Mouse (Mus musculus) kidney, embryonic 14.5 days (tissue): ENCODE results near the gene Pdcd1lg2. TPM values are rescaled to one million over a fixed set of nuclear protein-coding genes. Genes with fewer than 3 reads are reported as not detected.

Source experiments
- ATAC-seq: fragments of 200-750 bp; cut with Nextera tagmentation; 2 replicates; pipeline ENCODE4 v1.8.0; 2017; ENCODE audit warnings: moderate number of reproducible peaks, mild to moderate bottlenecking, moderate TSS enrichment, moderate library complexity; ENCODE audit not compliant: low FRiP score, low TSS enrichment
- H3K27ac ChIP-seq: fragments of 300-500 bp; sonication (generic); 2 replicates; pipeline ENCODE4 v1.5.1; 2014; ENCODE audit warnings: low read depth, mild to moderate bottlenecking, low read length, moderate library complexity, mixed read lengths
- H3K27me3 ChIP-seq: fragments of 300-500 bp; sonication (generic); 2 replicates; pipeline ENCODE4 v1.6.1; 2014; ENCODE audit warnings: mild to moderate bottlenecking, low read length; ENCODE audit not compliant: control insufficient read depth, insufficient read depth
- H3K36me3 ChIP-seq: fragments of 300-500 bp; sonication (generic); 2 replicates; pipeline ENCODE4 v1.6.1; 2014; ENCODE audit warnings: low read length, mixed read lengths; ENCODE audit not compliant: control insufficient read depth, insufficient read depth
- H3K4me1 ChIP-seq: fragments of 300-500 bp; sonication (generic); 2 replicates; pipeline ENCODE4 v1.6.1; 2014; ENCODE audit warnings: low read length, mixed read lengths; ENCODE audit not compliant: control insufficient read depth, insufficient read depth
- H3K4me2 ChIP-seq: fragments of 300-500 bp; sonication (generic); replicated peaks from 2 replicates; pipeline ENCODE4 v1.6.1; 2014; ENCODE audit warnings: low read depth, mild to moderate bottlenecking, low read length
- H3K4me3 ChIP-seq: fragments of 300-500 bp; sonication (generic); 2 replicates; pipeline ENCODE4 v1.5.1; 2014; ENCODE audit warnings: mild to moderate bottlenecking, low read length
- H3K9ac ChIP-seq: fragments of 300-500 bp; sonication (generic); 2 replicates; pipeline ENCODE4 v1.6.1; 2014; ENCODE audit warnings: low read depth, mild to moderate bottlenecking, low read length, moderate library complexity
- H3K9me3 ChIP-seq: fragments of 300-500 bp; sonication (generic); 2 replicates; pipeline ENCODE4 v1.6.1; 2016; ENCODE audit warnings: low read length; ENCODE audit not compliant: control insufficient read depth
- WGBS: fragments of 180-500 bp; shearing (Covaris S2); extraction: QIAGEN DNeasy Blood & Tissue Kit; methylation state at CpG from one replicate; pipeline ENCODE4 v1.1.7; 2014; 5-methylcytosine and 5-hydroxymethylcytosine counted together
- polyA plus RNA-seq: library from polyadenylated mRNA; unstranded; fragments of >200 nt; fragmentation: Nextera tagmentation; extraction: Ambion mirVana; gene quantifications from 2 replicates; pipeline ENCODE4 v1.2.1, GENCODE M21; 2014

Gene Pdcd1lg2
- polyA plus RNA-seq, 1 experiment from 2014 or later, result not detected

DNA sequence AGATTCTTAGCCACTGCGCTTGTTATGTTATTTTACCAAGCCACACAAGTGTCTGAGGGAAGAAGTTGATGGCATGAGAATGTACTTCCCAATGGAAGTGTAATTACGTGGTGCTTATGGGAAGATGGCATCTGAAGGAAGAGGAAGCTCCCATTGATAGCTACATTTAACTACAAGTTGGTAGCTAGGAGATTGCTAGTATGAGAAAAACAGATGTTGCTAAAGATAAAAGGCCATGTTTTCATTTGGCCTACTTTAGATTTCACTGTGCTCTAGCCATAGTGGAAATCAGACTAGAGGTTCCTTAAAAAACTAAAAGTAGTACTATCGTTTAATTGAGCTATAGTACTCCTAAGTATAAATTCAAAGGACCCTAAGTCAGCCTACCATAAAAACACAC is 28.5 kb downstream of the Pdcd1lg2 start:
- H3K27ac ChIP-seq, result no peak overlapping the region
- H3K9me3 ChIP-seq, result no peaks in the 10 kb centered on the region
- no peak for ATAC-seq
- no peaks in the 10 kb centered on the region for H3K4me1 ChIP-seq
- 82% methylated on average over 3 of the region's 3 CpGs for WGBS
- H3K9ac ChIP-seq, result no peak overlapping the region
- no peaks in the 10 kb centered on the region for H3K27me3 ChIP-seq
- H3K4me2 ChIP-seq, result no peak overlapping the region
- H3K36me3 ChIP-seq, result no peaks in the 10 kb centered on the region
- H3K4me3 ChIP-seq, result no peak overlapping the region

DNA sequence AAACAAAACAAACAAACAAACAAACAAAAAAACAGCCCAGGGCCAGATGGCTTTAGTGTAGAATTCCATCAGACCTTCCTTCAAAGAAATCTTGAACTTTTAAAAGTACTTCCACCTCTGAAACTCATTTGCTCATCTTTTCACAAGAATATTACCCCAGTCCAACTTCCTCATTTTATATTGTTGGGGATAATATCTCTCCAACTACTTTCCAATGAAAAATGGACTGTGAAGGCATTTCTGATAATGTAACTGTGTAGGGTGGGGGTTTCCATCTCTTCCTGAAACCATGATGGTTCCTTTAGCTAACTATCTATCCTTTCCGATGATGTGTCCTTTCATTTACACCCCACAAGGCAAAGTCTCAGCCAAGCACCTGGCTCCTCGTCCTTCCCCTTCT is 31.8 kb downstream of the Pdcd1lg2 start:
- Histone ChIP-seq H3K9ac (no peak overlapping the region), H3K36me3 (no peaks in the 10 kb centered on the region), H3K27me3 (no peaks in the 10 kb centered on the region), H3K4me2 (no peak overlapping the region), H3K9me3 (no peaks in the 10 kb centered on the region), H3K4me3 (no peak overlapping the region), H3K27ac (no peak overlapping the region), H3K4me1 (no peaks in the 10 kb centered on the region)
- ATAC-seq, result no peak
- 84% methylated on average over 2 of the region's 2 CpGs for WGBS

DNA sequence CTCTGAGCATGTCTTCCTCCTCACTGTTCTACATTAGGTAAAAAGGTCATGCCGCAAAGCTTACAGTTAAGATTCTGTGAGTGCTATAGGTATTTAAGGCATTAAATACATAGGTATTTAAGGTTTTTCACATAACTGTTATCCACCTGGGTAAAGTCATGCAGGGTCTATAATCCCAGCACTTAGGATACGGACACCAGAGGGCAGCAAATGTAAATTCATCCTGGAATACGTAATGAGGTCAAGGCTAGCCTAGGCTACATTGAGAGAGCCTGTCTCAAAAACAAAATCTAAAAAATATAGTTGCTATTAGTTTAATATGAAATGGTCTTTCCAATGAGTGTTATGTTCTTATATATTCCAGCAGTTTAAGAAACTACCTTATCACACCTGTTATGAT is 33.6 kb downstream of the Pdcd1lg2 start:
- H3K36me3 ChIP-seq, result no peaks in the 10 kb centered on the region
- no peak for ATAC-seq

DNA sequence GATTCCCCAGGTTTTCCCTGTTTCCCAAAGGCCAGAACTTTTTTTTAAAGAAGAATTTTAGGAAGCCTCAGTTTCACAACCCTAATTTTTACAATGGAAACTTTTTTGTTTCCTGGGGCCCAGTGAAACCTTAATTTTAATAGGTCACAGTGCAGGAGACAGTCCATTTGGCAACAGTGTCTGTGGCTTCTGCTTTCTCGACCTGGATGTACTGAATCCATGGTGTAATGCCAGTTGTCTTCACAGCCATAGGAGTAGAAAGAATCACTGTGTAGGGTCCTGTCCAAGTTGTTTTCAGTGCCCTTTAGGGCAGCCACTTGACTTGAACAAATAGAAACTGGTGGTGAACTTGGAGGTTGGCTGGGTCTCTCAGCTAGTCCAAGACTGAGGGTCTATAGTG is 37.7 kb downstream of the Pdcd1lg2 start:
- H3K4me2 ChIP-seq, result no peak overlapping the region
- H3K27ac ChIP-seq, result no peak overlapping the region
- no peaks in the 10 kb centered on the region for H3K9me3 ChIP-seq
- H3K9ac ChIP-seq, result no peak overlapping the region
- no peak overlapping the region for H3K4me3 ChIP-seq
- no peaks in the 10 kb centered on the region for H3K27me3 ChIP-seq
- H3K36me3 ChIP-seq, result no peaks in the 10 kb centered on the region
- ATAC-seq, result no peak
- H3K4me1 ChIP-seq, result no peaks in the 10 kb centered on the region
- 85% methylated on average over 1 of the region's 1 CpGs for WGBS

More for the DNA sequence above, 33.6 kb downstream of the Pdcd1lg2 start:
- Histone ChIP-seq H3K27me3 (no peaks in the 10 kb centered on the region), H3K9ac (no peak overlapping the region), H3K4me1 (no peaks in the 10 kb centered on the region), H3K4me3 (no peak overlapping the region), H3K27ac (no peak overlapping the region), H3K9me3 (no peaks in the 10 kb centered on the region), H3K4me2 (no peak overlapping the region)
- 90% methylated on average over 3 of the region's 3 CpGs for WGBS

DNA sequence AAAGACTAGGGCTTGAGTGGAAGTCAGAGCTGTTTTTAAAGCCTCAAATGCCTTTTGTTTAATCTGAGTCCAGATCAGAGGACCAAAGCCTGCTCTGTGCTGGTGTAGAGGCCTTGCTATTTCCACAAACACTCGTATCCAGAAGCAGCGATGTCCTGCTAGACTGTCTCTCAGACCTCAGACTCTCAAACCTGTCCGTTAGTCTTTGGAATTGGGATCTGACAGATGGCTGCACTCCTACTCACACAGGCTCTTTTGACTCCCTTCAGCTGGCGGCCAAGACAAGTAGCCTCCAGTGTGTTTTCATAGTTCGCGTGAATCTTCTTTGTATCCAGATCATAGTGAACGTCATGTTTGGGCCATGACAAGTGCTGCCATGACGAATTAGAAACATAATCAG is 39.7 kb downstream of the Pdcd1lg2 start:
- H3K4me3 ChIP-seq, result no peak overlapping the region
- H3K4me1 ChIP-seq, result no peaks in the 10 kb centered on the region
- 80% methylated on average over 8 of the region's 8 CpGs for WGBS
- no peak for ATAC-seq
- no peak overlapping the region for H3K4me2 ChIP-seq
- H3K9me3 ChIP-seq, result no peaks in the 10 kb centered on the region
- no peak overlapping the region for H3K27ac ChIP-seq
- no peak overlapping the region for H3K9ac ChIP-seq
- no peaks in the 10 kb centered on the region for H3K36me3 ChIP-seq
- H3K27me3 ChIP-seq, result no peaks in the 10 kb centered on the region

DNA sequence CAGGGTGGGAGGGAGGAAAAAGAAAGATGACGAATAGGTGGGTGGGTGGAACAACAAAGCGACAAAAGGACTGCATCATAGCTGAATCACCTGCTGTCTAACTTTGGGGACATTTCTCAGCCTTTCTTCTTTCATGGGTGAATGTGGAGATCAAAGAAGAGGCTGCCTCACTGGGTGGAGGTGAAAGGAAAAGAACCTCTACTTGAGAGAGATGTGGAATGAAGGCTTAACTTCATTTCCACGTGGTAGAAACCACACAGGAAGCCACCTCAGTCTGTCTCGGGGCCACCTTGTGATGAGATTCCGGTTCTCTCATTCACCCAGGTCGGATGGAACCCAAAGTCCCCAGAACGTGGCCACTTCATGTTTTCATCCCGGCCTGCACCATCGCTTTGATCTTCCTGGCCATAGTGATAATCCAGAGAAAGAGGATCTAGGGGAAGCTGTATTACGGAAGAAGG is 43.5 kb downstream of the Pdcd1lg2 start:
- no peak for ATAC-seq
- no peaks in the 10 kb centered on the region for H3K27me3 ChIP-seq
- 84% methylated on average over 10 of the region's 10 CpGs for WGBS

DNA sequence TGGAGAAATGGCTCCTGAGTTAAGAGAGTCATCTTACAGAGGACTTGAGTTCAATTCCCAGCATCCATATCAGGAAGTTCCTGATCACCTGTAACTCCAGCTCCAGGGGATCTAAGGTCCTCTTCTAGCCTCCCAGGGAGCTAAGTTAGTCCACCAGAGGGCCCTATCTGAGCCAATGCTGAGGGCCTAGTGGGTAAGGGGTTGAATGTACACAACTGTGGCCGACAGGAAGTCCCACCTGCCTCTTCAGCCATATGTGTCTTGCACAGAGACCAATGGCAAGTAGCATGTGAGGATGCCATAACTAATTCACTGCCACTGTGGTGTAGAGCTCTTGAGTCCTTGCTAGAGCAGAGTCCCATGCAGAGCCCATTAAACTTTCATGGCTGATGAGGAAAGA is 44.4 kb downstream of the Pdcd1lg2 start:
- no peak for ATAC-seq
- no peak overlapping the region for H3K9ac ChIP-seq
- no peaks in the 10 kb centered on the region for H3K36me3 ChIP-seq
- H3K27ac ChIP-seq, result no peak overlapping the region
- 65% methylated on average over 1 of the region's 1 CpGs for WGBS
- no peak overlapping the region for H3K4me3 ChIP-seq
- H3K27me3 ChIP-seq, result no peaks in the 10 kb centered on the region
- no peaks in the 10 kb centered on the region for H3K9me3 ChIP-seq
- H3K4me2 ChIP-seq, result no peak overlapping the region
- no peaks in the 10 kb centered on the region for H3K4me1 ChIP-seq

More for the DNA sequence above, 43.5 kb downstream of the Pdcd1lg2 start:
- no peak overlapping the region for H3K27ac ChIP-seq
- no peak overlapping the region for H3K9ac ChIP-seq
- no peaks in the 10 kb centered on the region for H3K36me3 ChIP-seq
- no peaks in the 10 kb centered on the region for H3K9me3 ChIP-seq
- H3K4me1 ChIP-seq, result no peaks in the 10 kb centered on the region
- H3K4me3 ChIP-seq, result no peak overlapping the region
- no peak overlapping the region for H3K4me2 ChIP-seq

DNA sequence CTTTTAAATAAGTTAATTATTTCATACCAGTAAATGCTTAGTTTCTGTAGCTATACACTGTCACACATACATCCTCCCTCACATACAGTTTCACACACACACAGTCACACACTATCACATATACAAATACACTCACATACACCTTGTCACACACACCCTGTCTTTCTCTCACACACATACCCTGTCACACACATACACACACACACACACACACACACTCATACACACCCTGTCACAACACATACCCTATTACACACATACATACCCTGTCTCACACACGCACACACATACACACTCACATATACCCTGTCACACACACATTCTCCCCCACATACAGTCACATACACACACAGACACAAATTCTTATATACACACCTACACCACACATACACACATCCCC is 47.3 kb downstream of the Pdcd1lg2 start:
- H3K4me3 ChIP-seq, result no peak overlapping the region
- H3K4me2 ChIP-seq, result no peak overlapping the region
- no peak for ATAC-seq
- H3K4me1 ChIP-seq, result no peaks in the 10 kb centered on the region
- WGBS, result 79% methylated on average over 1 of the region's 1 CpGs
- no peak overlapping the region for H3K27ac ChIP-seq
- no peaks in the 10 kb centered on the region for H3K27me3 ChIP-seq
- no peaks in the 10 kb centered on the region for H3K36me3 ChIP-seq
- no peaks in the 10 kb centered on the region for H3K9me3 ChIP-seq
- no peak overlapping the region for H3K9ac ChIP-seq

DNA sequence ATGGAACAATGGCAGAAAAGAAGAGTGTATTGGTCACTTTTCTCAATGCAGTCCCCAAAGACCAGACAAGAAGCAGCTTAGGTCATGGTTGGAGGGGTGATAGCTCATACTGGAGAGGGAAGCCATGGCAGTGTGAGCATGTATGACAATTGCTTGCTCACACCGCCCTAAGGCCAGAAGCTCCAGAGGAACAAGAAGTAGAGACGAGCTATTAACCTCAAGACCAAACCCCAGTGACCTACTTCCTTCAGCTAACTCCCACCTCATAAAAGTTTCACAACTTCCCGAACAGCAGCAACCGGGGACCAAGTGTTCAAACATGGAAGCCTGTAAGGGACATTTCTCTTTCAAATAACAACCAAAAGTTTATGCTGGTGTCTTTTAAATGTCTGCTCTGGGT is 51.7 kb downstream of the Pdcd1lg2 start:
- Histone ChIP-seq H3K9ac (no peak overlapping the region), H3K9me3 (no peaks in the 10 kb centered on the region), H3K4me3 (no peak overlapping the region), H3K27ac (no peak overlapping the region), H3K27me3 (no peaks in the 10 kb centered on the region), H3K4me1 (no peaks in the 10 kb centered on the region), H3K36me3 (no peaks in the 10 kb centered on the region), H3K4me2 (no peak overlapping the region)
- no peak for ATAC-seq
- 52% methylated on average over 4 of the region's 4 CpGs for WGBS
